Mouse (Mus musculus) adrenal gland, adult 2 months (tissue): Measurements from ENCODE around the gene Gm813. TPM values are rescaled to one million over a fixed set of nuclear protein-coding genes. Genes with fewer than 3 reads are reported as not detected.

Experiments
- DNase-seq: peaks from one replicate; pipeline ENCODE4 v3.0.0; 2021
- polyA plus RNA-seq: library from polyadenylated mRNA; depleted of rRNA; stranded (reverse); fragments of >200 nt; gene quantifications from 2 replicates; pipeline ENCODE4 v1.2.3, GENCODE M21; 2012; rRNA removed
- total RNA-seq, 2 experiments: library from RNA; stranded (reverse); gene quantifications; 2 replicates each; pipeline ENCODE4 v1.2.3; 2021

Gene Gm813
- total and polyA plus RNA-seq, 3 experiments: not detected

DNA sequence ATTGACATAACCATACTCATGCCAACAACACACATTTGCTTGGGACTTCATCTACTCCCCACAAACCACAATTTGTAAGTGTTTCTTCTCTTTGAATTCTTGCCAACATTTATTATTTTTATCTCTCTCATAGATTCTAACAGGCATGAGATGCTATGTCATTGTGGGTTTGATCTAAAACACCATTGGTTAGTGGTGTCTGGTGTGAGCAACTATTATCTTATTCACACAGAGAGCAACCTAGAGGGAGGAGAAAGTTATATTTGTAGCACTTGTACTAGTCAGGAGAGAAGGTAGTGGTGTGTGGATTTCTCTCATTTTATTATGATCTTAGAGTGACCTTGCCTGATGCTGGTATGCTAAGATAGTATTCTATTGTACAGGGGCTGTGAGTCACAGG is 12.1 kb downstream of the Gm813 start:
- no peak for DNase-seq

DNA sequence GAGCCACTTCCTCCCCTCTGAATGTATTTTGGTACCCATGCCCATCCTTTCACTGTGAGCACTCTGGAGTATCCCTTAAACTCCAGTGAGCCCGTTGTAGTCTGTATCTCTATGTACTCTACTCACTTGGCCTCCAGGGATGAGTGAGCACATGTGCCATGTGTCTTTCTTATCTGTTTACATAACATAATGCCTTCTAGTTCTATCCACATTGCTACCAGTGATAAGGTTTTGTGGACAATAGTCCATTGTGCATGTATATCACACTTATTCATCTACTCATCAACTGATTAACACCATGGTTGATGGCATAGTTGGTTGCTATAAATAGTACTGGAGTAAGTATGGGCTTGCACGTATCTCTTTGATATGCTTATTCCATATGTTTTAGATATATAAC is 12.9 kb downstream of the Gm813 start:
- DNase-seq: no peak

DNA sequence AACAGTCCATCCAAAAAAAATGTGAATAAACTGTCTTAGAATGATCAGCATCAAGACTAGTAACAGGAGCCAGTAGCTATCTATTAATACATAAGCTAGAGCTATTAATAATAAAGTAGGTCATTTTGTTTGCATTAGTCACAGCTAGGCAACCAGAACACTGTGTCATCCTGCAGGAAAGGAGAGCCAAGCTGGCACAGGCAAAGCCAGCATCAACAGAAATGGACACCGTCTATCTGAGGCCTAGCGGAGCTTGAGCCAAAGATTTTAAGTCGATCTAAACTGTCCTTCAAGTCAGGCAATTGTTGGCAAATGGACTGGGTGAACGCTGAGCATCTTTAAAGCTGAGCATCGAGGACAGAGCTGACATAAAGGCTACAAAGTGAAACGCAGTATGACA is 15.9 kb downstream of the Gm813 start:
- DNase-seq: peak; percentile 27

DNA sequence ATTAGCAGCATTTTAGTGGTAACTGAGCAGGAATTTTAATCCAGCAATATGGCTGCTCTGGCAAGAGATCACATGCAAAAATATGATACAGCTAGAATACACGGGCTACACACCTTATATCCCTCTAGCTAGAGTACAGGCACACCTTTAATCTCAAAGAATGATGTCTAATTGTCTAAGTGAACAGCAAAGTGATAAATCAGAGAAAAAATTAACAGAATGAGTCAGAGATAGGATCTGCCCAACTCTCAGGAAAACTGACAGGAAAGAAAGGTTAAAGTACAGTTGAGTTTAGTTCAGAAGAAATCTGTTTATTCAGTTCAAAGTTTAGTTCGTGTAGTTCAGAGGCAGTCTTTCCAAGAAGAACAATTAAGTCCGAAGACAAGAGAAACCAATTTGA is 25.5 kb downstream of the Gm813 start:
- DNase-seq: no peak

DNA sequence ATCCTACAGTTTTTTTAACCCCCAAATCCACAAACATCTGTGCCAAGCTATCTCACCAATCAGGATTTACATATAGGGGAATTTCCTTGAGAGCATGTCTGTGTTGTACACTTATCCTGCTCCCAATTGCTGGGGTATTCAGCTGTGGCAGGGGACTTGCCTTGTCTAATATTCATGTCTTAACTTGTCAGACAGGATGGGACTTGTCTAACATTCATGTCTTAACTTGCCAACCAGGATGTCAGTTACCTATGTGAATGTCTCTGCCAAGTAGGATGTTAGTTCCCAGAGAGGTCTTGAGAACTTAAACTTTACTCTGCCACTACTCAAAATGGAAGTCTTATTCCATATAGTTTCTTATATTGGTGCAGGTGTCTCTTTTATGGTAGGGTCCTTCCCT is 27.3 kb downstream of the Gm813 start:
- DNase-seq: no peak

DNA sequence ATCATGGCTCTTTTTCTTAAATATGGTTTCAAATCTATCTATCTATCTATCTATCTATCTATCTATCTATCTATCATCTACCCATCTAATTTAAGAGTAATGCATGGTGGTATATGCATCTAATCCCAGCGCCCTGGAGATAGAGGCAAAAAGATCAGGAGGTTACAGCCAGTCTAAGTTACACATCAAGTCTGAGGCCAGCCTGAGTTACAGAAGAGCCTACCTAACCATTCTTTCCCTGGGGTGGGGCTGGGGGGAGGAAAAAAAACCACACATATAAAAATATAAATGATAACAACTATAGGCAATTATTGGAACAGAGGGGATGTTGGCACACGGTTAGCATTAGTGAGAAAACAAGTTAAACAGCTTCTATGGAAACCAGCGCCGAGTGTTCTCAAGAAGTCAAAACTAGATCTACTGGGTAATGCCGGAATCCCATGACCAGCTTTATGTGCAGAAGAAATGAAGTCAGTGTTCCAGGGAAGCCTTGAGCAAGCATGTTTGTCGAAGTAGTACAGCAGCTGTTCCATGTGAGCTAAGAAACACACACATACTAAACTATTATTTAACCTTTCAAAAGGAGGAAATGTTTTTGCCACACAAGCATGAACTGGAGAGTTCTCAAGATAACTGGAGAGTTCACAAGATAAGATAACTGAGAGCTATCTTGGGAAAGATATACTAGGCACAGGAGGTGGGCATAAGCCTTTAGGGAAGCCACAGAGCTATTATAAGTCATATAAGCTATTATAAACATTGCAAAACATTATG is 42.6 kb downstream of the Gm813 start:
- no peak for DNase-seq

DNA sequence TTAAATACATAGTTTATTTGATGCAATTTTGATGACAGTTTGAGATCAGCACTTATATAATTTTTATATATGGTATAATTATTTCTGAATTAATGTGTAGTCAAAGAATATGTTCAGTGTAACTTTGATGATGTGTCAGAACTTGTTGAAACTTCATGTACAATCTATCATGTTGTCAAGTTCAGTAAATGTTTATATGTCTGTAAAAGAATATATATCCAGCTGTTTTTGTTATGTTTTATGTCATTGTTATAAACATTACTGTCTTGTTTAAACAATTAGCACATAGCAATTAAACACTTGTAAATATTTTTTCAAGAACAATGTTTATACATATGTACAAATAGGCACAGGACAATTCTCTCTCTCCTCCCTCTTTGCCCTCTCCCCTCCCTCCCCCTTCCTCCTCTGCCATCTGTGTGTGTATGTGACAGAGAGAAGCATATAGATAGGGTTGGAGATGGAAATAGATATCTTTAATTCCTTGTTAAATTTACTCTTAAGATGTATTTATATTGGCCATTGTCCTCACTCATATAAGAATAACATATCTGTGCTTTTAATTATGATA is 46.0 kb downstream of the Gm813 start:
- DNase-seq: no peak

Other genes with a start within 250 kb of the Gm813 start
- gene Dcbld2, start 208.5 kb downstream of the Gm813 start, total RNA-seq: 10 to 100 TPM in 1 of 2 experiments, 1 to 10 TPM in 1; 9.9 to 14.0 TPM
- 4.2 and 4.4 TPM in 2 replicates for gene Dcbld2, start 208.5 kb downstream of the Gm813 start, polyA plus RNA-seq
- gene St3gal6, start 92.7 kb downstream of the Gm813 start, total RNA-seq: 10 to 100 TPM; 37.3 to 39.8 TPM
- 13.3 and 17.9 TPM in 2 replicates for gene St3gal6, start 92.7 kb downstream of the Gm813 start, polyA plus RNA-seq
- not detected for gene E330017A01Rik, start 21.8 kb upstream of the Gm813 start, total RNA-seq
- not detected in 2 replicates for gene E330017A01Rik, start 21.8 kb upstream of the Gm813 start, polyA plus RNA-seq
- gene Cpox, start 53.3 kb upstream of the Gm813 start, total RNA-seq: 10 to 100 TPM; 12.2 to 17.0 TPM
- gene Cpox, start 53.3 kb upstream of the Gm813 start, polyA plus RNA-seq: 10.1 and 10.5 TPM in 2 replicates
- not detected for gene Gpr15, start 102.1 kb upstream of the Gm813 start, total RNA-seq
- gene Gpr15, start 102.1 kb upstream of the Gm813 start, polyA plus RNA-seq: not detected in 2 replicates
- 10 to 100 TPM; 58.9 to 61.1 TPM for gene Cldnd1, start 110.9 kb upstream of the Gm813 start, total RNA-seq
- 44.4 and 59.9 TPM in 2 replicates for gene Cldnd1, start 110.9 kb upstream of the Gm813 start, polyA plus RNA-seq
- not detected for gene Olfr172, start 146.2 kb upstream of the Gm813 start, total RNA-seq
- gene Olfr172, start 146.2 kb upstream of the Gm813 start, polyA plus RNA-seq: not detected in 2 replicates
- gene Olfr173, start 183.3 kb upstream of the Gm813 start, total RNA-seq: not detected
- not detected in 2 replicates for gene Olfr173, start 183.3 kb upstream of the Gm813 start, polyA plus RNA-seq
- not detected for gene Olfr175-ps1, start 209.8 kb upstream of the Gm813 start, total RNA-seq
- gene Olfr175-ps1, start 209.8 kb upstream of the Gm813 start, polyA plus RNA-seq: not detected in 2 replicates